Mouse (Mus musculus) hindbrain, embryonic 16.5 days (tissue): Measurements from ENCODE around the gene Fbxl13. TPM values are rescaled to one million over a fixed set of nuclear protein-coding genes. Genes with fewer than 3 reads are reported as not detected.
"Not testable (repeated sequence)": the region's sequence is repeated elsewhere in the genome, so short reads cannot be mapped to it uniquely, and the experiment has no call there.

ENCODE experiments used
- ATAC-seq: fragments of 200-750 bp; cut with Nextera tagmentation; 2 replicates; pipeline ENCODE4 v1.8.0; 2017; ENCODE audit warnings: moderate TSS enrichment, moderate library complexity
- H3K27ac ChIP-seq: fragments of 300-500 bp; sonication (generic); 2 replicates; pipeline ENCODE4 v1.5.1; 2014; ENCODE audit warnings: low read depth, mild to moderate bottlenecking, control low read depth, low read length, moderate library complexity
- H3K27me3 ChIP-seq: fragments of 300-500 bp; sonication (generic); replicated peaks from 2 replicates; pipeline ENCODE4 v1.6.1; 2014; ENCODE audit warnings: low read length; ENCODE audit not compliant: control insufficient read depth, insufficient read depth
- H3K36me3 ChIP-seq: fragments of 300-500 bp; sonication (generic); 2 replicates; pipeline ENCODE4 v1.6.1; 2014; ENCODE audit warnings: mild to moderate bottlenecking, low read length, moderate library complexity, mixed read lengths; ENCODE audit not compliant: control insufficient read depth, insufficient read depth
- H3K4me1 ChIP-seq: fragments of 300-500 bp; sonication (generic); 2 replicates; pipeline ENCODE4 v1.6.1; 2014; ENCODE audit warnings: low read depth, low read length; ENCODE audit not compliant: control insufficient read depth, insufficient read depth
- H3K4me2 ChIP-seq: fragments of 300-500 bp; sonication (generic); 2 replicates; pipeline ENCODE4 v1.6.1; 2014; ENCODE audit warnings: mild to moderate bottlenecking, low read length, control low read depth, moderate library complexity
- H3K4me3 ChIP-seq: fragments of 300-500 bp; sonication (generic); 2 replicates; pipeline ENCODE4 v1.5.1; 2014; ENCODE audit warnings: mild to moderate bottlenecking, low read length, control low read depth, moderate library complexity
- H3K9ac ChIP-seq: fragments of 300-500 bp; sonication (generic); 2 replicates; pipeline ENCODE4 v1.6.1; 2014; ENCODE audit warnings: low read depth, mild to moderate bottlenecking, control low read depth, low read length, moderate library complexity
- H3K9me3 ChIP-seq: fragments of 300-500 bp; sonication (generic); 2 replicates; pipeline ENCODE4 v1.6.1; 2014; ENCODE audit warnings: mild to moderate bottlenecking, low read length, moderate library complexity; ENCODE audit not compliant: control insufficient read depth
- WGBS: fragments of 180-500 bp; shearing (Covaris S2); extraction: QIAGEN DNeasy Blood & Tissue Kit; methylation state at CpG from one replicate; pipeline ENCODE4 v1.1.7; 2014; 5-methylcytosine and 5-hydroxymethylcytosine counted together
- polyA plus RNA-seq: library from polyadenylated mRNA; unstranded; fragments of >200 nt; fragmentation: Nextera tagmentation; extraction: Ambion mirVana; gene quantifications from 2 replicates; pipeline ENCODE4 v1.2.1, GENCODE M21; 2015

Gene Fbxl13
- polyA plus RNA-seq, 1 experiment from 2014 or later, result 0.21 TPM

- H3K4me3 ChIP-seq, H3K4me2 ChIP-seq, H3K36me3 ChIP-seq, H3K27ac ChIP-seq, H3K27me3 ChIP-seq, H3K4me1 ChIP-seq, H3K9ac ChIP-seq, H3K9me3 ChIP-seq, ATAC-seq: not testable (repeated sequence)
- 78% methylated on average over 2 of the region's 2 CpGs for WGBS
These were observed 45.9 kb downstream of the Fbxl13 start for GRCm38 (mm10) chr5:21599536-21599935.

- ATAC-seq, result no peak
- Histone ChIP-seq H3K36me3 (no peaks in the 10 kb centered on the region), H3K4me3 (no peak overlapping the region), H3K9me3 (no peaks in the 10 kb centered on the region), H3K4me2 (no peak overlapping the region), H3K4me1 (no peaks in the 10 kb centered on the region), H3K9ac (no peak overlapping the region), H3K27ac (no peak overlapping the region), H3K27me3 (no peaks in the 10 kb centered on the region)
- WGBS, result 93% methylated on average over 9 of the region's 9 CpGs
These were observed 52.2 kb downstream of the Fbxl13 start for GRCm38 (mm10) chr5:21593201-21593709.

GRCm38 (mm10) chr5:21592106-21592505, 53.3 kb downstream of the Fbxl13 start:
- Histone ChIP-seq H3K27ac (no peak overlapping the region), H3K4me2 (no peak overlapping the region), H3K4me1 (no peaks in the 10 kb centered on the region), H3K9me3 (no peaks in the 10 kb centered on the region), H3K9ac (no peak overlapping the region), H3K36me3 (no peaks in the 10 kb centered on the region), H3K27me3 (no peaks in the 10 kb centered on the region), H3K4me3 (no peak overlapping the region)
- WGBS, result 92% methylated on average over 2 of the region's 2 CpGs
- ATAC-seq, result no peak

GRCm38 (mm10) chr5:21588220-21588619, 57.2 kb downstream of the Fbxl13 start:
- H3K4me1 ChIP-seq, result no peaks in the 10 kb centered on the region
- H3K36me3 ChIP-seq, result no peaks in the 10 kb centered on the region
- H3K4me2 ChIP-seq, result no peak overlapping the region
- H3K27me3 ChIP-seq, result no peaks in the 10 kb centered on the region
- WGBS, result 94% methylated on average over 13 of the region's 13 CpGs
- no peak overlapping the region for H3K27ac ChIP-seq
- no peaks in the 10 kb centered on the region for H3K9me3 ChIP-seq
- H3K4me3 ChIP-seq, result no peak overlapping the region
- ATAC-seq, result no peak
- no peak overlapping the region for H3K9ac ChIP-seq

GRCm38 (mm10) chr5:21587683-21588082, 57.8 kb downstream of the Fbxl13 start:
- Histone ChIP-seq H3K9ac (no peak overlapping the region), H3K4me2 (no peak overlapping the region), H3K9me3 (no peaks in the 10 kb centered on the region), H3K27ac (no peak overlapping the region), H3K36me3 (no peaks in the 10 kb centered on the region), H3K27me3 (no peaks in the 10 kb centered on the region), H3K4me3 (no peak overlapping the region), H3K4me1 (no peaks in the 10 kb centered on the region)
- ATAC-seq, result no peak
- WGBS, result 82% methylated on average over 7 of the region's 7 CpGs

- Histone ChIP-seq H3K36me3 (no peaks in the 10 kb centered on the region), H3K4me3 (no peak overlapping the region), H3K9ac (no peak overlapping the region), H3K4me2 (no peak overlapping the region), H3K4me1 (no peaks in the 10 kb centered on the region), H3K27ac (no peak overlapping the region), H3K9me3 (no peaks in the 10 kb centered on the region), H3K27me3 (no peaks in the 10 kb centered on the region)
- no peak for ATAC-seq
- 54% methylated on average over 6 of the region's 6 CpGs for WGBS
These were observed 58.7 kb downstream of the Fbxl13 start for GRCm38 (mm10) chr5:21586763-21587162.

GRCm38 (mm10) chr5:21578136-21578535, 67.3 kb downstream of the Fbxl13 start:
- Histone ChIP-seq H3K4me3 (no peak overlapping the region), H3K36me3 (no peaks in the 10 kb centered on the region), H3K4me2 (no peak overlapping the region), H3K9me3 (no peaks in the 10 kb centered on the region), H3K4me1 (no peaks in the 10 kb centered on the region), H3K27me3 (no peaks in the 10 kb centered on the region), H3K27ac (no peak overlapping the region), H3K9ac (no peak overlapping the region)
- WGBS, result 91% methylated on average over 3 of the region's 3 CpGs
- ATAC-seq, result no peak

- no peak overlapping the region for H3K4me2 ChIP-seq
- no peaks in the 10 kb centered on the region for H3K4me1 ChIP-seq
- no peak overlapping the region for H3K27ac ChIP-seq
- H3K4me3 ChIP-seq, result no peak overlapping the region
- H3K9ac ChIP-seq, result no peak overlapping the region
- no peak for ATAC-seq
- H3K9me3 ChIP-seq, result no peaks in the 10 kb centered on the region
- 78% methylated on average over 13 of the region's 13 CpGs for WGBS
- no peaks in the 10 kb centered on the region for H3K36me3 ChIP-seq
- H3K27me3 ChIP-seq, result no peaks in the 10 kb centered on the region
These were observed 70.3 kb downstream of the Fbxl13 start for GRCm38 (mm10) chr5:21575210-21575550.

GRCm38 (mm10) chr5:21574386-21575209, 70.8 kb downstream of the Fbxl13 start:
- Histone ChIP-seq H3K36me3 (no peaks in the 10 kb centered on the region), H3K9ac (no peak overlapping the region), H3K4me2 (no peak overlapping the region), H3K4me1 (no peaks in the 10 kb centered on the region), H3K27ac (no peak overlapping the region), H3K4me3 (no peak overlapping the region), H3K9me3 (no peaks in the 10 kb centered on the region), H3K27me3 (no peaks in the 10 kb centered on the region)
- WGBS, result 74% methylated on average over 21 of the region's 21 CpGs
- ATAC-seq, result no peak
